Mouse (Mus musculus) lung, adult 2 months (tissue): ENCODE data around the gene Chmp4b.

ENCODE experiments used
- CTCF ChIP-seq: fragments of 200-500 bp; IDR thresholded peaks from 2 replicates; pipeline ENCODE4 v1.5.1; 2011; ENCODE audit warnings: mild to moderate bottlenecking, low read length, control low read depth; ENCODE audit not compliant: insufficient read depth
- POLR2A ChIP-seq: fragments of 200-500 bp; IDR thresholded peaks from 2 replicates; pipeline ENCODE4 v1.6.1; 2011; ENCODE audit warnings: low read depth, mild to moderate bottlenecking, control low read depth, low read length, borderline replicate concordance; ENCODE audit errors: extremely low read depth

- TF ChIP-seq CTCF (no peak), POLR2A (no peak)
Measured at GRCm38 (mm10) chr2:154609050-154609767, 42.3 kb upstream of the Chmp4b start.
